Mouse (Mus musculus) ES-E14 (cell line): Measurements from ENCODE around the gene Slc5a10. TPM values are rescaled to one million over a fixed set of nuclear protein-coding genes. Genes with fewer than 3 reads are reported as not detected.

ENCODE experiments used
- DNase-seq: peaks from one replicate; pipeline ENCODE4 v3.0.0-alpha.2; 2013; ENCODE audit warnings: low read depth, low spot score
- H3K27ac ChIP-seq: 2 replicates; pipeline ENCODE4 v1.5.1; 2012; ENCODE audit warnings: low read depth, mild to moderate bottlenecking, low read length, moderate library complexity, mixed read lengths; ENCODE audit not compliant: poor library complexity, insufficient read depth, severe bottlenecking
- H3K36me3 ChIP-seq: 2 replicates; pipeline ENCODE4 v1.6.1; 2012; ENCODE audit warnings: mild to moderate bottlenecking, low read length, moderate library complexity, mixed read lengths; ENCODE audit not compliant: control insufficient read depth, poor library complexity, insufficient read depth, severe bottlenecking
- H3K4me1 ChIP-seq, 2 experiments: fragments of 150-350 bp in 1 of 2; sonication (generic) in 1 of 2; 2 replicates each; pipeline ENCODE4 v1.6.1; 2012; ENCODE audit warnings: low read length in 2 of 2, mild to moderate bottlenecking in 1 of 2, mixed read lengths in 1 of 2; ENCODE audit not compliant: control insufficient read depth in 2 of 2, insufficient read depth in 2 of 2, poor library complexity in 1 of 2
- H3K4me3 ChIP-seq, 2 experiments: fragments of 150-350 bp in 1 of 2; sonication (generic) in 1 of 2; 2 replicates each; pipeline ENCODE4 v1.5.1; 2012; ENCODE audit warnings: low read length in 2 of 2, low read depth in 1 of 2, mild to moderate bottlenecking in 1 of 2, mixed read lengths in 1 of 2; ENCODE audit not compliant: insufficient read depth in 1 of 2, poor library complexity in 1 of 2, severe bottlenecking in 1 of 2
- H3K9ac ChIP-seq: 2 replicates; pipeline ENCODE4 v1.6.1; 2012; ENCODE audit warnings: low read depth, mild to moderate bottlenecking, low read length, mixed read lengths; ENCODE audit not compliant: poor library complexity, insufficient read depth, severe bottlenecking
- H3K9me3 ChIP-seq: fragments of 150-350 bp; sonication (generic); 2 replicates; pipeline ENCODE4 v1.6.1; 2012; ENCODE audit warnings: low read depth, mild to moderate bottlenecking, low read length; ENCODE audit not compliant: control insufficient read depth, insufficient read depth
- CHD2 ChIP-seq: IDR thresholded peaks from 2 replicates; pipeline ENCODE4 v1.6.1; 2014; ENCODE audit warnings: mild to moderate bottlenecking, low read depth, low read length, inconsistent platforms
- HCFC1 ChIP-seq: IDR thresholded peaks from 2 replicates; pipeline ENCODE4 v1.6.1; 2012; ENCODE audit warnings: low read length, inconsistent platforms, borderline replicate concordance; ENCODE audit not compliant: insufficient read depth
- MAFK ChIP-seq: IDR thresholded peaks from 2 replicates; pipeline ENCODE4 v1.6.1; 2014; ENCODE audit warnings: mild to moderate bottlenecking, low read depth, low read length, inconsistent platforms; ENCODE audit not compliant: insufficient read depth
- ZC3H11A ChIP-seq: IDR thresholded peaks from 2 replicates; pipeline ENCODE4 v1.6.1; 2012; ENCODE audit warnings: low read depth, mild to moderate bottlenecking, inconsistent platforms, low read length, borderline replicate concordance
- ZNF384 ChIP-seq: IDR thresholded peaks from 2 replicates; pipeline ENCODE4 v1.6.1; 2012; ENCODE audit warnings: low read depth, low read length, inconsistent platforms
- in situ Hi-C, 2 experiments: fragments of 600-800 bp; cut with MboI; formaldehyde crosslinking; loops; one replicate each; pipeline ENCODE4 v1.15.1; 2025; ENCODE audit warnings: low sequenced_read_pairs in 2 of 2, inconsistent platforms in 1 of 2; ENCODE audit not compliant: unreplicated experiment in 2 of 2
- total RNA-seq: library from RNA; depleted of rRNA; stranded (reverse); fragments of 300-350 nt; gene quantifications from 2 replicates; pipeline ENCODE4 v1.2.3, GENCODE M21; 2012

Gene Slc5a10
- total RNA-seq, 1 experiment, result 0.45 TPM

DNA sequence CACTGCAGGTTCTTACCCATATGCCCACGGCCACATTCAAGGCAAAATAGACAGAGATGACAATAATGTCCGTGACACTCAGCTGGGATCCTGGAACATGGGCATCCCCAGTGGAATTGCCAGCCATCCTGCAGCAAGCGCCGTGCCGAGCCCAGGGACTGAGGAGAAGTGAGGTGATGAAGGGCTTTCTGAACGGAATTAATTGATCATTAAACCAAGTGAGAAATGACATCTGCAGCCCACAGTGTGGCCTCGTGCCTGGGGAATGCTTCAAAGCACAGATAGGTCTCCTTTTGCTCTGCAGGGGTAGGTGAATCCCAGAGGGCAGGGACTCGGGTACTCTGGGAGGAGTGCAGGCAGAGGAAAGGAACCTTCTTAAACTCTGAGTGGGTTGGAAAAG is 800 bp downstream of the Slc5a10 start:
- H3K9ac ChIP-seq, result no peak overlapping the region
- no peaks in the 10 kb centered on the region for H3K9me3 ChIP-seq
- in situ Hi-C loops, result loop anchor here in 1 of 2 experiments (10.0 kb wide), 1 partner anchor 95 kb away; no protein-coding TSS in a partner anchor
- no peak for DNase-seq
- no peak overlapping the region for H3K27ac ChIP-seq
- H3K4me1 ChIP-seq, result no peaks in the 10 kb centered on the region
- no peak for TF ChIP-seq ZC3H11A
- TF ChIP-seq ZNF384, result no peak
- no peak for TF ChIP-seq CHD2
- no peak for TF ChIP-seq MAFK
- TF ChIP-seq HCFC1, result no peak
- no peaks in the 10 kb centered on the region for H3K36me3 ChIP-seq
- no peak overlapping the region for H3K4me3 ChIP-seq

GRCm38 (mm10) chr11:61719387-61719786 is 1.2 kb downstream of the Slc5a10 start:
- in situ Hi-C loops, result loop anchor here in 1 of 2 experiments (10.0 kb wide), 1 partner anchor 95 kb away; no protein-coding TSS in a partner anchor
- H3K4me3 ChIP-seq, result no peak overlapping the region
- DNase-seq, result no peak

GRCm38 (mm10) chr11:61717990-61718389 is 2.6 kb downstream of the Slc5a10 start:
- H3K4me1 ChIP-seq, result no peaks in the 10 kb centered on the region
- no peak overlapping the region for H3K9ac ChIP-seq
- H3K36me3 ChIP-seq, result no peaks in the 10 kb centered on the region
- no peak for DNase-seq
- no peaks in the 10 kb centered on the region for H3K9me3 ChIP-seq
- in situ Hi-C loops, result loop anchor here in 1 of 2 experiments (10.0 kb wide), 1 partner anchor 93 kb away; no protein-coding TSS in a partner anchor
- H3K4me3 ChIP-seq, result no peak overlapping the region
- TF ChIP-seq HCFC1 (no peak), ZNF384 (no peak), MAFK (no peak), CHD2 (no peak), ZC3H11A (no peak)
- H3K27ac ChIP-seq, result no peak overlapping the region

More at GRCm38 (mm10) chr11:61719387-61719786, 1.2 kb downstream of the Slc5a10 start:
- Histone ChIP-seq H3K4me1 (no peaks in the 10 kb centered on the region), H3K36me3 (no peaks in the 10 kb centered on the region), H3K9ac (no peak overlapping the region), H3K27ac (no peak overlapping the region), H3K9me3 (no peaks in the 10 kb centered on the region)
- TF ChIP-seq ZNF384 (no peak), MAFK (no peak), CHD2 (no peak), HCFC1 (no peak), ZC3H11A (no peak)

DNA sequence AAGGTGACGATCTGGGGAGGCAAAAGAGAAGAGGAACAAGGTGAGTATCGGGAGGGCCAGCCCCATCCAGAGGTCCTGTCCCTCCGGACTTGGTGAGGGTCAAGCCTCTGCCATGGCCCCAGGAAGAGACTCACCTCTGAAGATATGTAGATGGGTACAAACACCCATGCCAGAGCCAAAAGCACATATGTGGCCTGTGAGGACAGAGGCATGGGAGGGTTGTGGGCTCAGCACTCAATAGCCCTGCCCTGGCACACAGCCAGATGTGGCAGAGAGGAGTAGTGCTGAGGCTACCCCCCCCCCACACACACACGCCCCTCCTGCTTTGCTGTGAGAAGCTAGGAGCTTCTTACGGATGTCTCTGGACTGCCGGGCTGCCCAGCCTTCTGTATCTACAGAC is 5.5 kb downstream of the Slc5a10 start:
- H3K4me1 ChIP-seq, result peaks cover 0 to 2% of the 10 kb centered on the region in 2 experiments; a peak in 1 of 4 replicates
- H3K27ac ChIP-seq, result no peak overlapping the region
- in situ Hi-C loops, result loop anchor here in 1 of 2 experiments (10.0 kb wide), 1 partner anchor 90 kb away; no protein-coding TSS in a partner anchor
- no peak overlapping the region for H3K9ac ChIP-seq
- H3K9me3 ChIP-seq, result no peaks in the 10 kb centered on the region
- no peaks in the 10 kb centered on the region for H3K36me3 ChIP-seq
- TF ChIP-seq CHD2 (no peak), HCFC1 (no peak), ZC3H11A (no peak), MAFK (no peak)
- H3K4me3 ChIP-seq, result no peak overlapping the region
- DNase-seq, result no peak
